Mouse (Mus musculus) kidney, adult 18-20 months (tissue): Measurements from ENCODE around the gene Kcnk5.

ENCODE experiments used
- DNase-seq: peaks from one replicate; pipeline ENCODE4 v3.0.0; 2021

The Kcnk5 gene

GRCm38 (mm10) chr14:20113189-20113961 is 68.2 kb downstream of the Kcnk5 start:
- peak; percentile 25 for DNase-seq

GRCm38 (mm10) chr14:20112218-20112617 is 69.4 kb downstream of the Kcnk5 start:
- DNase-seq, result no peak

- DNase-seq, result no peak
Observed at GRCm38 (mm10) chr14:20110945-20111344, 70.7 kb downstream of the Kcnk5 start.

- no peak for DNase-seq
Observed at GRCm38 (mm10) chr14:20106271-20106670, 75.3 kb downstream of the Kcnk5 start.

GRCm38 (mm10) chr14:20103207-20103606 is 78.4 kb downstream of the Kcnk5 start:
- no peak for DNase-seq

GRCm38 (mm10) chr14:20098061-20098460 is 83.5 kb downstream of the Kcnk5 start:
- DNase-seq, result peak; percentile 33

- no peak for DNase-seq
Observed at GRCm38 (mm10) chr14:20094942-20095341, 86.7 kb downstream of the Kcnk5 start.

- DNase-seq, result no peak
Observed at GRCm38 (mm10) chr14:20093493-20093892, 88.1 kb downstream of the Kcnk5 start.
